Mouse (Mus musculus): ENCODE results near the gene Gamt.
A peak's percentile ranks its signal among the peaks of the same experiment; 100 is the strongest.
"Not testable (repeated sequence)": the region's sequence is repeated elsewhere in the genome, so short reads cannot be mapped to it uniquely, and the experiment has no call there.

Gamt gene

DNA sequence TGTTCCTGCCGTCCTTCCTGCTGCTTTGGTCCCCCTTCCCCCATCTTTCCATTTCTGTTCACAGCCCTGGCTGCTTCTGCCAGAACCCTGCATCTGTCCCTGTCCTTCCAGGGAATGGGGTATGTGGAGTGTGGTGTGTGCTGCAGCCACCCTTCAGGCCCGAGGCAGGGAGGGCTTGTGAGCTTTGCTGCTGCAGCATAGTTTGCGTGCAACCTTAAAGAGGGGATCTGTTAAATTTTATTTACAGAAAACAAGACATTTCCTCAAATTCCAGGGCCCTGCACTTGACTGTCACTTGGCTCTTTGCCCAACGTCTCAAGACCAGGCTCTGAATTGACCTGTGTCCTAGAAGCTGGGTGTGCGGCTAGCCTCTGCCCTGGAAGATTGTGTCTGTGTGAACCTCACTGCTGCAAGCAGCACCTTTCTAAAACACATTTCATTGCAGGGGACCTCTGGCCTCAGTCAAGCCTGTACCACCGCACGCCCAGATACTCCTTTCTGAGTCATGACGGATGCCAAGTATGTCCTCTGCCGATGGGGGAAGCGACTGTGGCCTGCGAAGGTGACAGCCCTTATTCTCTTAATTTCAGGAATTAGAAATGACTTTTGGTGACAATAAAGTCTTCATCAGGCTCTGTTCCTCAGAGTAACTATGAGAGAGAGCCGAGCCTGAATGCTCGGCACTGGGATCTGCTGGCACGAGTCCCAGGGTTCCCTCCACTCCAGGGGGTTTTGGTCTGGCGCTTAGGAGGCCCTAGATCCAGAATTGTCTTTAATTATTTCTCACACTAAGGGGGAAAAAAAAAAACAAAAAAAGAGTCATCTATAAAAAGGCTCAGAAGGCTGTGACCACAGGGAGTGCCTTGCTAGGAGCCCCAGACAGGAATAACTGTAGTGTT lies 32.7 kb downstream of the Gamt start:
- peak in 1 of 2 experiments; percentile 38 for DNase-seq

DNA sequence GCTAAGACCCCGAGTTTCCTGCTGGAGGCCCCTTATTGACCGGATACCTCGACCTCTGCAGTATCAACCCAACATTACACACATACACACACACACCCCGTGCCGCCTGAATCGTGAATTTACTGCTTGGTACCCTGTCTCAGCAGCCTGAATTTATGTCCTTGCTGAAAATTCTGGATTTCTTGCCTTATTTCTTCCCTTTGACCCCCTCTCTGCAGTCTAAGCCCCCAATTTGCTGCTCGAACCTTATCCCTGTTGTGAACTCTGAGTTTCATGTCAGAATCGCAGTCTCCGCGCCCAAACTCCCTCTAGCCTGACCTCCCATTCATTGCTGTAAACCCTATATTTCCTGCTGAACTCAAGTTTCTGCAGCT lies 33.7 kb downstream of the Gamt start:
- DNase-seq = no peak

DNA sequence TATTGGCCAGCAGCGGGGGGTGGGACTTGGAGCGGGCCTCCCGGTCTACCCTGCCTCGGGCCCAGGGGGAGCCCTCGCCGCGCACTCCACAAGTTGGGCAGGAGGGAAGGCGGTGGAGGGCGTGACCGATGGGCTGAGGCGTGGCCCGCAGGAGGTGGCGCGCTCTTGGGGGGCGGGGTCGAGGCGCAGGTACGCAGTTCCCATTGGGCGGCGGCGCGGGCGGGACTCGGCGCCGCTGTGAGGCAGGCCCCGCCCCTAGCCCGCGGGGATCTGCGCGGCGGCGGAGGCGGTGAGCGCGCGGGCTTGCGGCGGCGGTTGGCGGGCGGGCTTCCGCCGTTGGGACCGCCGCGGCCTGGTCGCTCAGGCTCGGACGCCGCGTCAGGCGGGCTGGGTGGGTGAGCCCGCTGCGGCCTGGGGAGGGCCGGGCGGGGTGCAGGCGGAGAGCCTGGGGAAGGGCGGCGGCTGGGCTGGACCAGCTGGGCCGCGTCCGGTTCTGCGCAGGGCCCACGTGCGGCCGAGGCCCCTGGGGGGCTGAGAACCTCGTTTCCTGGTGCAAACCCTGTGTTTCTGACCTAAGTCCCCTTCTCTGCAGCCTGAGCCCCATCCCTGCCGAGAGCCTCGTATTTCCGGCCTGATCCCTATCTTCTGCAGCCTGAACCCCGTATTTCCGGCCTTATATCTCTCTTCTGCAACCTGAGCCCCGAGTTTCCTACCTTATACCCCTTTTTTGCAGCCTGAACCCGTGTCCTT lies 34.2 kb downstream of the Gamt start, which contains the start of gene Mum1:
Mum1 (plus strand) TSS at position 19 of the 750 bp plus-strand sequence.
- DNase-seq = peak; percentile 96 to 98

DNA sequence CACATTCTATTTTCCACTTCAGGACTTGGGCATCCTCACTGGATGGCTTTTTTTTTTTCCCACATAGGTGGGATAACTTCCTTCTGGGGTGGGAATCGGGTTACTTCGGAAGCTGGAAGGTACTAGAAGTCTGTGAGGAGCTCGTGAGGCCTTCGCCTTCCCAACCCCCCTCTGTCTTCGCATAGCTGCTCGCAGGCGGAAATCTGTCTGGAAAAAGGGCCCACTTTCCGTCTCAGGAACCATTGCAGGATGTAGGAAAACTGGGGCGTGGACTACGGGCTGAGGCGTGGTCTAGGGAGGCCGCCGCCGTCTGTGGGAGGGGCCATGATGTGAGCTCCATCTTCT lies 34.8 kb downstream of the Gamt start:
- no peak for DNase-seq

DNA sequence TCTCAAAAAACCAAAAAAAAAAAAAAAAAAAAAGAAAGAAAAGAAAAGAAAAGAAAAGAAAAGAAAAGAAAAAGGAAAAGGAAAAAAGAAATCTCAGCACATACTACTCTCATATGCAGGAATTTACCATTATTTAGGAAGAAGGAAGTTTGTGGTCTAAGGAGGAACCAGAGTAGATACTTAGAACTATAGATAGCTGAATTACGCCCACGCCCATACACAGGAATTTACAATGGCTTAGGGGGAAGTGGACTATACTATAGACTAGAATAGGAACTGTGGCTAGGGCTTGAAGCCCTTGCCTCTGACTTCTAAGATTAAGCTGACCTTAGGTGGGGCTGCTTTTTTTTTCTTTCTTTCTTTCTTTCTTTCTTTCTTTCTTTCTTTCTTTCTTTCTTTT lies 37.7 kb downstream of the Gamt start:
- DNase-seq = not testable (repeated sequence)

DNA sequence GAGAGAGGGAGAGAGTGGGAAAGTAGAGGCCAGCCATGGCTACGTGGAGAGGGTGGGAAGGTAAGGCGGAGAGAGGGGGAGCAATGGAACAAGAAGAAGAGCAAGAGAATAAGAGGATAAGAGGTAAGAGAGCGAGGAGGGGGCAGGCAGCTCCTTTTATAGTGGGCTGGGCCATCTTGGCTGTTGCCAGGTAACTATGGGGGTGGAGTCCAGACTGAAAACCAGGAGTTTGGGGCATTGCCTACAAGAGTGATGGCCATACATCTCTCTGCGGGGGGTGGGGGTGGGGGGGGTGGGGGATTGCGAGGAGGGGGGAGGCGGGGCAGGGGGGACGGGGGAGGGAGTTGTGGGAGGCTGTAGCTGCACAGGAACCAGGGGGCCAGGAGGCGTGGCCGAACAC lies 40.1 kb downstream of the Gamt start:
- DNase-seq = no peak

DNA sequence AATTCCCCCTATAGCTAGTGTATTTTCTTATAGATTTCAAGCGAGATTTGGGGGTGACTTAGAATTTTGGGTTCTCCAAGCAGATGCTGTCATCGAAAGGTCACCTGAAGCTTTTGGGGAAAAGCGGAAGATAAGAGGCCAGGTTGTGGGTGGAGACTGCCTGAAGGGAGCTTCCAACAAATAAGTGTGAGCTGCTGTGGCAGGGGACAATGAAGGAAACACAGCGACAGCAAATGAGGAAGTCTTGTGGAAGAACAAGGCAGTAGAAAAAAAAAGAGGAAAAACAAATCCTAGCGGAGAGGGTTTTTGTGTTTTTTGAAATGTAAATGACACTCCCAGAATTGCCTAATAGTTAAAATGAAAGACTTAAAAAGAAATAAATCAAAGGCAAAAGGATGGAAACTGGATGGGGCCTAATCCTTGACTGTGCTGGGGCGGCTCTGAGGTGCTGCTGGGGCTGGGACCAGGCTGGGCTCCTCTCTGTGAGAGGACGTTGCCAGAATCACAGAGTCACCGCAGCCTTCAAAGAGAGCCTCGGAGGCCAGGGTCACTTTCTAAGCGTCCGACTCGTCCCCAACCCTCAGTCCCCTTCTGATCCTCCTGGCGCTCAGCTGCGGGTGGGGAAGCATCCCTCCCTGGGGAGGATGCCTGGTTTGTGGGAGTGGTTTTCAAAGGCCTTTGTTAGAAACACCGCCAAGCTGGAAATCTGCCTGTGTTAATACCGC lies 45.6 kb downstream of the Gamt start:
- DNase-seq = no peak

DNA sequence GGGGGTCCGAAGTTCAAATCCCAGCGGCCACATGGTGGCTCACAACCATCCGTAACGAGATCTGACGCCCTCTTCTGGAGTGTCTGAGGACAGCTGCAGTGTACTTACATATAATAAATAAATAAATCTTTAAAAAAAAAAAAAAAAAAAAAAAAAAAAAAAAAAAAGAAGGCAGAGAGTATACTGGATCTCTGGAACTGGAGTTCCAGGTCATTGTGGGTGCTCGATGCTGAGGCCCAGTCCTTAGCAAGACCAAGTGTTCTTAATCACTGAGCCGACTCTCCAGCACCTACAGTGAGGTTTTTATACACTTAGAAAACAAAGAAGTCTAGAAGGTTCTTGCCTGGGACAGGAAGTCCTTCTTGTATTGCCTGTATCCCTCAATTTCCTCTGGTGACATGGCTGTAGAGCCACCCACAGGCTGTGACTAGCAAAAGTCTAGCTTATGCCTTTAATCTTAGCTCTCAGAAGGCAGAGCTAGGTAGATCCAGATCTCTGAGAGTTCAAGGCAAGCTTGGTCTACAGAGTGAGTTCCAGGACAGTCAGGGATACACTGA lies 49.2 kb downstream of the Gamt start:
- not testable (repeated sequence) for DNase-seq

DNA sequence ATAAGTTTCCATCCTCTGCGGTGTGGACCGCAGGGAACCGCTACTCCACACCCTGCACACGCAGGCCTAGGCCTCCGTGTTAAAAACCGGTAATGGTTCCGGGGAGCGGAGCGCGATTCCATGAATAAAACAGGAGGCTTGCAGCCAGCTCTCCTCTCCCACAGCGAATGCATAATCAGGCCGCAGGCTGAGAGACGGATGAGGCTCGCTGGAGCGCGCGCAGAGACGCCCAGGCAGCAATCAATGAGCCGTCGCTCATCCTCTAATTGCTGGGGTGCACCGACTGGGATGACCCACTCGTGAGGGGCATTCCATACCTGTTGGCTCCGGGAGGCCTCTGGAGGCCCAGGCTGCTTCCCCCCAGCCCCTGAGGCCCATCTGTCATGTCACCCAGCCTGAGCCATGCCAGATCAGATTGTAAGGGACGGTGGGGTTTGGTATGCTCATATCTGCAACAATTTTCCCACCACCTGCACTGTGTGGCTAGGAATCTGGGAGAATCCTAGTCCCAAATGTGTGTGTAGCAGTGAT lies 51.9 kb downstream of the Gamt start:
- DNase-seq = no peak

DNA sequence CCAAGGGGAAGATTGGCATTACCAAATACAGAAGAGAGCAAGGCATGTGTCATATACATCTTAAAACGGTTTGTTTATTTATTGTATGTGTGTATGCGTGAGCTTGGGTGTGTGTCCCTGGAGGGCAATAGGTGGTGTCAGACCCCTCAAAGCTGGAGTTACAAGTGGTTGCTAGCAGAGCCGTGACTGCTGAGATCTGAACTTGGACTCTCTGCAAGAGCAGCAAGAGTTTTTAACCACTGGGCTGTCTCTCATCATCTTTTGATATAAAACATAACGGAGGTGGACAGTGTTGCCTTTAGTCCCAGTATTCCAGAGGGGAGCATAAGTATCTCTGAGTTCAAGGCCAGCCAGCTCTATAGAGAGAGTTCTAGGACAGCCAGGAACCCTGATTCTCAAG lies 52.6 kb downstream of the Gamt start:
- no peak for DNase-seq

All from cerebellum, postnatal 36 days (tissue).